Mouse (Mus musculus): Measurements from ENCODE around the gene Isoc2b.
"Not testable (repeated sequence)": the region's sequence is repeated elsewhere in the genome, so short reads cannot be mapped to it uniquely, and the experiment has no call there.

Isoc2b gene

GRCm38 (mm10) chr7:4830476-4830875 is 39.6 kb downstream of the Isoc2b start:
- no peak for DNase-seq

GRCm38 (mm10) chr7:4825365-4825764 is 44.7 kb downstream of the Isoc2b start:
- no peak for DNase-seq

- peak; percentile 49 for DNase-seq
Observed at GRCm38 (mm10) chr7:4822162-4822907, 47.7 kb downstream of the Isoc2b start.

- DNase-seq = no peak
Observed at GRCm38 (mm10) chr7:4821690-4822089, 48.4 kb downstream of the Isoc2b start.

GRCm38 (mm10) chr7:4820925-4821324 is 49.1 kb downstream of the Isoc2b start:
- not testable (repeated sequence) for DNase-seq

GRCm38 (mm10) chr7:4816559-4816958 is 53.5 kb downstream of the Isoc2b start:
- DNase-seq = no peak

- DNase-seq = no peak
Observed at GRCm38 (mm10) chr7:4813105-4813791, 56.8 kb downstream of the Isoc2b start.

- peak; percentile 99 for DNase-seq
Observed at GRCm38 (mm10) chr7:4812303-4813104, 57.6 kb downstream of the Isoc2b start, which contains the start of gene Ube2s. Gene Ube2s (minus strand): TSS chr7:4812590.

GRCm38 (mm10) chr7:4811842-4812302 is 58.2 kb downstream of the Isoc2b start:
- DNase-seq = no peak

GRCm38 (mm10) chr7:4811131-4811530 is 58.9 kb downstream of the Isoc2b start:
- DNase-seq = not testable (repeated sequence)

GRCm38 (mm10) chr7:4806716-4807115 is 63.3 kb downstream of the Isoc2b start:
- DNase-seq = peak; percentile 67

- no peak for DNase-seq
Observed at GRCm38 (mm10) chr7:4802247-4802646, 67.8 kb downstream of the Isoc2b start.

- peak; percentile 67 for DNase-seq
Observed at GRCm38 (mm10) chr7:4795767-4796433, 74.2 kb downstream of the Isoc2b start.

All from kidney, adult 9 months (tissue).